8 mouse cellular contexts compared by ENCODE assay signal in the genomic region with DNA sequence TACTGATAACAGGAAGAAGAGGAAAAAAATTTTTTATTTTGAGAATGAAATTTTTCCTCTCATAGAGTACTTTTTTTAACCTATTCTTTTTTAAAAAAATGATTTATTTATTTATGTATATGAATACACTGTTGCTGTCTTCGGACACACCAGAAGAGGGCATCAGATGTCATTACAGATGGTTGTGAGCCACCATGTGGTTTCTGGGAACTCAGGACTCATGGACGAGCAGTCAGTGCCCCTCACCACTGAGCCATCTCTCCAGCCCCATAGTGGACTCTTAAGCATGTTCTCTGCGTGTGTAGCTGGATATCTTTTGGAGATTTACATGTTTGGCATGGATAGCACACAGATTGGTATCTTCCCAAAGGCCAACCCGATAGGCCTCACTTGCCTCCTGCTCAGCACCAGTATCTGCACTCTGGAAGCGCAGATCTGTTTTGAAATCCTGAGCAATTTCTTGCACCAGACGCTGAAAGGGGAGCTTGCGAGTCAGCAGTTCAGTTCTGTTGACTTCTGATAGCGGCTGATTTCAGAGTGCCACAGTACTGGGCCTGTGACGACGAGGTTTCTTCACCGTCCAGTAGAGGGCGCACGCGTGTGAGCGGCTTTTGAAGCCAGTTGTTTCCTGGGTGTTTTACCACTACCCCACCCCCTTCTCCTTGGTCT. TPM values are rescaled to one million over a fixed set of nuclear protein-coding genes. Genes with fewer than 3 reads are reported as not detected.
DNase-seq lines count a peak whose midpoint lies in the region; ATAC-seq lines count a peak whose summit lies in the region.

No protein-coding gene starts in this region.

- H3K36me3 ChIP-seq in neural tube, embryonic 15.5 days, result peaks cover 17% of the 10 kb centered on the region
- no peaks in the 10 kb centered on the region for H3K36me3 ChIP-seq in intestine, embryonic 15.5 days
- H3K36me3 ChIP-seq in liver, embryonic 15.5 days (replicated peaks), result peaks cover 35% of the 10 kb centered on the region

- no peak overlapping the region for H3K27ac ChIP-seq in neural tube, embryonic 15.5 days (replicated peaks)
- no peak overlapping the region for H3K27ac ChIP-seq in intestine, embryonic 15.5 days
- H3K27ac ChIP-seq in liver, embryonic 15.5 days (replicated peaks), result peak overlapping the region; percentile 100

- peak; percentile 69 for DNase-seq in neural tube, embryonic 10.5 days (ENCODE audit: extremely low spot score, low spot score)
- peak; percentile 87 for DNase-seq in adrenal gland, postnatal 36 days
- peak; percentile 69 to 71 for DNase-seq in frontal cortex, postnatal 36 days (ENCODE audit: low spot score in 2 of 2)
- peak; percentile 75 for DNase-seq in retina, postnatal 1 day
- peak; percentile 89 to 90 for DNase-seq in thymus, postnatal 36 days

- H3K9me3 ChIP-seq in neural tube, embryonic 15.5 days (replicated peaks), result 0 out of 2 replicates have a peak, but pooled peaks cover 3% of the 10 kb centered on the region
- peaks cover 5% of the 10 kb centered on the region; the same call in 1 of the 2 replicates for H3K9me3 ChIP-seq in intestine, embryonic 15.5 days
- H3K9me3 ChIP-seq in liver, embryonic 15.5 days (replicated peaks), result peaks cover 13% of the 10 kb centered on the region

- ATAC-seq in neural tube, embryonic 15.5 days (ENCODE audit: low FRiP score), result no peak
- ATAC-seq in intestine, embryonic 15.5 days, result peak; percentile 12; the same call in 1 of the 2 replicates
- ATAC-seq in liver, embryonic 15.5 days (ENCODE audit: insufficient read depth), result peak; percentile 41

- H3K4me3 ChIP-seq in neural tube, embryonic 15.5 days (replicated peaks), result no peak overlapping the region
- H3K4me3 ChIP-seq in intestine, embryonic 15.5 days (replicated peaks), result no peak overlapping the region
- H3K4me3 ChIP-seq in liver, embryonic 15.5 days (replicated peaks), result no peak overlapping the region

- WGBS in neural tube, embryonic 15.5 days, result 36% methylated on average over 15 of the region's 15 CpGs
- 33% methylated on average over 15 of the region's 15 CpGs for WGBS in intestine, embryonic 15.5 days
- WGBS in liver, embryonic 15.5 days (ENCODE audit: insufficient replicate concordance), result 7% methylated on average over 15 of the region's 15 CpGs

- no peak overlapping the region for H3K4me2 ChIP-seq in neural tube, embryonic 15.5 days
- H3K4me2 ChIP-seq in intestine, embryonic 15.5 days (replicated peaks), result no peak overlapping the region
- peak overlapping the region; percentile 38 for H3K4me2 ChIP-seq in liver, embryonic 15.5 days

- peaks cover 18% of the 10 kb centered on the region for H3K4me1 ChIP-seq in neural tube, embryonic 15.5 days
- H3K4me1 ChIP-seq in intestine, embryonic 15.5 days (replicated peaks), result peaks cover 9% of the 10 kb centered on the region
- peaks cover 73% of the 10 kb centered on the region for H3K4me1 ChIP-seq in liver, embryonic 15.5 days (replicated peaks)

- no peaks in the 10 kb centered on the region for H3K27me3 ChIP-seq in neural tube, embryonic 15.5 days (replicated peaks)
- H3K27me3 ChIP-seq in intestine, embryonic 15.5 days (replicated peaks), result no peaks in the 10 kb centered on the region
- H3K27me3 ChIP-seq in liver, embryonic 15.5 days, result no peaks in the 10 kb centered on the region

- no peak overlapping the region for H3K9ac ChIP-seq in neural tube, embryonic 15.5 days (replicated peaks)
- no peak overlapping the region for H3K9ac ChIP-seq in intestine, embryonic 15.5 days
- no peak overlapping the region; the same call in 1 of the 2 replicates for H3K9ac ChIP-seq in liver, embryonic 15.5 days

RNA-seq across cellular contexts. Expression of gene Glrx5, which starts 5.0 kb away (rescaled TPM):
- polyA plus RNA-seq in neural tube, embryonic 15.5 days (2015; fragmentation: Nextera tagmentation; extraction: Ambion mirVana), result 174 and 186 TPM in 2 replicates
- 100 to 1,000 TPM; 159 to 254 TPM for total RNA-seq in adrenal gland, postnatal 36 days (2021)
- 184 and 190 TPM in 2 replicates for polyA plus RNA-seq in intestine, embryonic 15.5 days (2015; fragmentation: Nextera tagmentation; extraction: Ambion mirVana)
- polyA plus RNA-seq in liver, embryonic 15.5 days (2015; fragmentation: Nextera tagmentation; extraction: Ambion mirVana), result 496 and 514 TPM in 2 replicates

RNA-seq across cellular contexts. Expression of gene Syne3, which starts 17.8 kb away (rescaled TPM):
- 0.28 and 0.66 TPM in 2 replicates for polyA plus RNA-seq in neural tube, embryonic 15.5 days (2015; fragmentation: Nextera tagmentation; extraction: Ambion mirVana)
- total RNA-seq in adrenal gland, postnatal 36 days (2021), result 10 to 100 TPM; 16.5 to 18.2 TPM
- 0.50 and 0.76 TPM in 2 replicates for polyA plus RNA-seq in intestine, embryonic 15.5 days (2015; fragmentation: Nextera tagmentation; extraction: Ambion mirVana)
- polyA plus RNA-seq in liver, embryonic 15.5 days (2015; fragmentation: Nextera tagmentation; extraction: Ambion mirVana), result 2.9 and 3.0 TPM in 2 replicates
